In genomic region chr12:85337567-85338311, GRCm38 (mm10) we compare ENCODE assay signal across 10 mouse cellular contexts. TPM values are rescaled to one million over a fixed set of nuclear protein-coding genes. Genes with fewer than 3 reads are reported as not detected.
A peak's percentile ranks its signal among the peaks of the same experiment; 100 is the strongest.
DNase-seq lines count a peak whose midpoint lies in the region; ATAC-seq lines count a peak whose summit lies in the region.
"Had no signal": no experiment of that assay in that cellular context is flagged by ENCODE, and none has a peak within 500 bp of the region (broad histone marks: within the 10 kb centered on the region; RNA-seq: fewer than 3 reads in every experiment).

No protein-coding gene starts in this region.

- H3K4me3 ChIP-seq in heart, embryonic 12.5 days: peak overlapping the region; percentile 91; the same call in 1 of the 2 replicates
- H3K4me3 ChIP-seq in hindbrain, embryonic 12.5 days: peak overlapping the region; percentile 97; the same call in 1 of the 2 replicates
- H3K4me3 ChIP-seq in midbrain, embryonic 10.5 days: peak overlapping the region; percentile 99

- no peak for ATAC-seq in heart, embryonic 12.5 days (ENCODE audit: insufficient number of reproducible peaks, low FRiP score)
- no peak for ATAC-seq in hindbrain, embryonic 12.5 days (ENCODE audit: low FRiP score)
- ATAC-seq in erythroid progenitor cell, adult 5-6 weeks (replicated peaks; ENCODE audit: low FRiP score, poor library complexity, severe bottlenecking): no peak

- DNase-seq in heart, adult 18-20 months: no peak
- DNase-seq in MEL-GATA-1-ER (ENCODE audit: extremely low read depth, low read depth): peak; percentile 28
- no peak for DNase-seq in midbrain, embryonic 10.5 days (ENCODE audit: low spot score)
- DNase-seq in cerebellum, adult 8-10 months: no peak
- no peak for DNase-seq in kidney, postnatal 4 days
- DNase-seq: cerebellum, adult 11-12 months; kidney, postnatal 10 days had no signal

- H3K4me1 ChIP-seq in heart, embryonic 12.5 days (replicated peaks): peaks cover 27% of the 10 kb centered on the region
- H3K4me1 ChIP-seq in hindbrain, embryonic 12.5 days: peaks cover 16% of the 10 kb centered on the region
- peaks cover 23% of the 10 kb centered on the region for H3K4me1 ChIP-seq in midbrain, embryonic 10.5 days

- no peak overlapping the region for H3K27ac ChIP-seq in heart, embryonic 12.5 days (ENCODE audit: poor library complexity, severe bottlenecking)
- no peak overlapping the region for H3K27ac ChIP-seq in hindbrain, embryonic 12.5 days
- no peak overlapping the region for H3K27ac ChIP-seq in midbrain, embryonic 10.5 days (replicated peaks)

- WGBS in heart, embryonic 12.5 days: 57% methylated on average over 6 of the region's 6 CpGs
- 88% methylated on average over 6 of the region's 6 CpGs for WGBS in hindbrain, embryonic 12.5 days
- 89% methylated on average over 6 of the region's 6 CpGs for WGBS in midbrain, embryonic 10.5 days

- H3K36me3 ChIP-seq in heart, embryonic 12.5 days: peaks cover 44% of the 10 kb centered on the region
- peaks cover 23% of the 10 kb centered on the region for H3K36me3 ChIP-seq in hindbrain, embryonic 12.5 days
- H3K36me3 ChIP-seq in midbrain, embryonic 10.5 days: peaks cover 48% of the 10 kb centered on the region

- peak overlapping the region; percentile 14; the same call in 1 of the 2 replicates for H3K9ac ChIP-seq in heart, embryonic 12.5 days
- H3K9ac ChIP-seq in hindbrain, embryonic 12.5 days: no peak overlapping the region

- no peaks in the 10 kb centered on the region for H3K9me3 ChIP-seq in heart, embryonic 12.5 days (replicated peaks)
- no peaks in the 10 kb centered on the region for H3K9me3 ChIP-seq in hindbrain, embryonic 12.5 days (replicated peaks)
- H3K9me3 ChIP-seq in midbrain, embryonic 10.5 days (replicated peaks): no peaks in the 10 kb centered on the region

- H3K27me3 ChIP-seq in heart, embryonic 12.5 days (replicated peaks): no peaks in the 10 kb centered on the region
- H3K27me3 ChIP-seq in hindbrain, embryonic 12.5 days: no peaks in the 10 kb centered on the region
- no peaks in the 10 kb centered on the region for H3K27me3 ChIP-seq in midbrain, embryonic 10.5 days (ENCODE audit: low read depth, poor library complexity, severe bottlenecking)

- H3K4me2 ChIP-seq in heart, embryonic 12.5 days: peak overlapping the region; percentile 76
- H3K4me2 ChIP-seq in hindbrain, embryonic 12.5 days (replicated peaks): peak overlapping the region; percentile 68

RNA-seq across cellular contexts. Expression of gene Nek9, which starts 1.4 kb away (rescaled TPM):
- 33.8 and 33.9 TPM in 2 replicates for polyA plus RNA-seq in heart, embryonic 12.5 days (2016; fragmentation: Nextera tagmentation; extraction: Ambion mirVana)
- total RNA-seq in heart, adult 18-20 months (2021): 100 to 1,000 TPM; 119 to 125 TPM
- polyA plus RNA-seq in hindbrain, embryonic 12.5 days (2016; fragmentation: Nextera tagmentation; extraction: Ambion mirVana): 26.7 and 28.2 TPM in 2 replicates
- 20.6 and 21.5 TPM in 2 replicates for polyA plus RNA-seq in midbrain, embryonic 10.5 days (2016; fragmentation: Nextera tagmentation; extraction: Ambion mirVana)
- total RNA-seq in erythroid progenitor cell, adult 5-6 weeks (2015; ENCODE audit: low replicate concordance): 9.0 and 17.2 TPM in 2 replicates
- 7.9 and 15.5 TPM in 2 replicates for total RNA-seq in erythroid progenitor cell, adult 5-6 weeks (2017; ENCODE audit: low replicate concordance)

RNA-seq across cellular contexts. Expression of gene Tmed10, which starts 36.9 kb away (rescaled TPM):
- 319 and 324 TPM in 2 replicates for polyA plus RNA-seq in heart, embryonic 12.5 days (2016; fragmentation: Nextera tagmentation; extraction: Ambion mirVana)
- total RNA-seq in heart, adult 18-20 months (2021): 100 to 1,000 TPM; 168 to 175 TPM
- 238 and 247 TPM in 2 replicates for polyA plus RNA-seq in hindbrain, embryonic 12.5 days (2016; fragmentation: Nextera tagmentation; extraction: Ambion mirVana)
- polyA plus RNA-seq in midbrain, embryonic 10.5 days (2016; fragmentation: Nextera tagmentation; extraction: Ambion mirVana): 258 and 269 TPM in 2 replicates
- 85.9 and 101 TPM in 2 replicates for total RNA-seq in erythroid progenitor cell, adult 5-6 weeks (2015; ENCODE audit: low replicate concordance)
- 65.6 and 71.7 TPM in 2 replicates for total RNA-seq in erythroid progenitor cell, adult 5-6 weeks (2017; ENCODE audit: low replicate concordance)

RNA-seq across cellular contexts. Expression of gene Zc2hc1c, which starts 49.3 kb away (rescaled TPM):
- 0.81 and 0.96 TPM in 2 replicates for polyA plus RNA-seq in heart, embryonic 12.5 days (2016; fragmentation: Nextera tagmentation; extraction: Ambion mirVana)
- 1 to 10 TPM; 1.7 to 2.3 TPM for total RNA-seq in heart, adult 18-20 months (2021)
- polyA plus RNA-seq in hindbrain, embryonic 12.5 days (2016; fragmentation: Nextera tagmentation; extraction: Ambion mirVana): 1.3 and 1.4 TPM in 2 replicates
- polyA plus RNA-seq in midbrain, embryonic 10.5 days (2016; fragmentation: Nextera tagmentation; extraction: Ambion mirVana): 1.2 and 1.5 TPM in 2 replicates
- total RNA-seq in erythroid progenitor cell, adult 5-6 weeks (2015; ENCODE audit: low replicate concordance): not detected in 2 replicates
- total RNA-seq in erythroid progenitor cell, adult 5-6 weeks (2017; ENCODE audit: low replicate concordance): not detected in 2 replicates

RNA-seq across cellular contexts. Expression of gene Acyp1, which starts 49.5 kb away (rescaled TPM):
- 70.0 and 75.1 TPM in 2 replicates for polyA plus RNA-seq in heart, embryonic 12.5 days (2016; fragmentation: Nextera tagmentation; extraction: Ambion mirVana)
- total RNA-seq in heart, adult 18-20 months (2021): 10 to 100 TPM; 20.5 to 25.2 TPM
- 62.2 and 67.9 TPM in 2 replicates for polyA plus RNA-seq in hindbrain, embryonic 12.5 days (2016; fragmentation: Nextera tagmentation; extraction: Ambion mirVana)
- 60.3 and 61.4 TPM in 2 replicates for polyA plus RNA-seq in midbrain, embryonic 10.5 days (2016; fragmentation: Nextera tagmentation; extraction: Ambion mirVana)
- 14.4 and 36.5 TPM in 2 replicates for total RNA-seq in erythroid progenitor cell, adult 5-6 weeks (2015; ENCODE audit: low replicate concordance)
- total RNA-seq in erythroid progenitor cell, adult 5-6 weeks (2017; ENCODE audit: low replicate concordance): 13.9 TPM in 2 replicates
